Mouse (Mus musculus): ENCODE results near the gene Bex3.

The Bex3 gene

GRCm38 (mm10) chrX:136313792-136314564 is 43.9 kb downstream of the Bex3 start:
- no peak for DNase-seq (ENCODE audit: low read depth, low spot score)

- no peak for DNase-seq (ENCODE audit: low read depth, low spot score)
These were observed 49.9 kb downstream of the Bex3 start for GRCm38 (mm10) chrX:136319953-136320352.

All from retina, postnatal 7 days (tissue).